Mouse (Mus musculus) adrenal gland, postnatal 25 days (tissue): ENCODE measurements around the gene Ssc4d. TPM values are rescaled to one million over a fixed set of nuclear protein-coding genes. Genes with fewer than 3 reads are reported as not detected.

Experiments used
- DNase-seq: peaks from one replicate; pipeline ENCODE4 v3.0.0; 2021; ENCODE audit warnings: mixed read lengths
- total RNA-seq: library from RNA; stranded (reverse); gene quantifications from 2 replicates; pipeline ENCODE4 v1.2.3, GENCODE M21; 2021

The Ssc4d gene
- total RNA-seq, 1 experiment from 2014 or later, result 7.9 TPM

DNA sequence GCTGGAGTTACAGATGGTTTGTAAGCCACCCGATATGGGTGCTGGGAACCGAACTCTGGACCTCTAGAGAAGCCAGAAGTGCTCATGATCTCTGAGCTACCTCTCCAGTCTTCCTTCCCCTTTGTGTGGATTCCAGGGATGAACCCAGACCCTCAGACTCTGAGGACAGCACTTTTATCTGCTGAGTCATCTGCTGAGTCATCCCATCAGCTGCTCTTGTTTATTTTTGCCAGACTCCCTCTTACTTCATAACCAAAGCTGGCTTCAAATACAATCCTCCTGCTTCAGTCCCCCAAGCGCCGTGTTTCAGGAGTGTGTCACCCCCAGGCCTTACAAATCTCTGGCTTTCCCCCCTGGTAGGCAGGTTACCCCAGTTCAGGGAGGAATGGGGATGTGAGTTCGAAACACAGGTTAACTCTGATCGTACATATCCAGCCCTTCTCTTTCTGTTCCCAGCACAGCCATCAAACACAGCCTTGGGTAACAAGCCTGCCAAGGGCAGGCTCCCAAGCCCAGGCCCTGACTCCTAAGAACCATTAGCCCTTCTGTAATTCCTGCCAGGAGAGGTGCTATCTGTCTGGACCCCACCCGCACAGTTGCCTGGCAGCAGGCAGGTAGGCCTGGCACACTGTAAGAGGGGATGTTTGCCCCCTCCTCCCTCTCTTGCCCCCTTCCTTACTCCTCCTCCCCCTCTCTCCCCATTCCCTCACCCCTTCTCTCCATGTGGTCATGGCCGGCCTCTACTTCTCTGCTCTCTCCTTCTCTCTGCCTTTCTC lies 1.8 kb upstream of the Ssc4d start:
- DNase-seq, result no peak

- DNase-seq, result no peak
These were observed 2.5 kb downstream of the Ssc4d start for GRCm38 (mm10) chr5:135971876-135972275.

DNA sequence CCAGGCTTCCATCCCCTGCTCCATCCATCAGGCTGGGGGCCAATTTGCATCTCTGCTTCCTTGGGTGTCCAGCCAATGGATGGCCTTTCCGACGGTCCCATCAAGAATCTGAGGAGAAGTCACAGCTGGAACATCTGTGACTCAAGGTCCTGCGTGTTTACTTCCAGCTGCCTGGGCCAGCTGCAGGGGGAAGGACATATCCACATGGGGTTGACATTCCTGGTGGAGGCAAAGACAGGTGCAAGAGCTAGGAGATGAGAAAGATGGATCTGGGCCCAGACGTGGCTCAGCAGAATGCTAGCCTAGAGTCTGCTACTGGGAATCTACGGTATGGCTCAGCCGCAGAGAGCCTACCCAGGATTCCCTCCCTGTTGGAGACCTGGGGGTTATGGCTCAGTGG lies 4.1 kb downstream of the Ssc4d start:
- no peak for DNase-seq

- DNase-seq, result peak; percentile 41
These were observed 5.5 kb downstream of the Ssc4d start for GRCm38 (mm10) chr5:135968781-135969180.

- DNase-seq, result no peak
These were observed 7.5 kb downstream of the Ssc4d start for GRCm38 (mm10) chr5:135966866-135967265.

DNA sequence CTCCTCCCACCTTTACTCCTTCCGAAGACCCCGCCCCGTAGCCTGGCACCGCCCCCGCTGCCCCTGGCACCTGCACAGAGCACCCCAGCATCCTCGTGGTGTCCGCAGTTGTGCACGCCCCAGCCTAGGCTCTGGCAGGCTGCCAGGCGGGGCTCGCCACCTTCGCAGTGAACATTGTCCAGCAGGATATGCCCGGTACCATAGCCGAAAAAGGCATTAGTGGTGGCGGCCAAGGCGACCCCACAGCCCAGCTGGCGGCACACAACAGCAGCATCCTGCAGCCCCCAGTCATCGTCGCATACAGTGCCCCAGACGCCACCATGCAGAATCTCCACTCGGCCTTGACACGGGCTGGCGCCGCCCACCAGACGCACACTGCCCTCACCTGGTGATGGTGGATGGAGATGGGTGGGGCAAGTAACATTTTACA lies 8.8 kb downstream of the Ssc4d start:
- DNase-seq, result peak; percentile 48

- DNase-seq, result no peak
These were observed 11.1 kb downstream of the Ssc4d start for GRCm38 (mm10) chr5:135963280-135963627.

DNA sequence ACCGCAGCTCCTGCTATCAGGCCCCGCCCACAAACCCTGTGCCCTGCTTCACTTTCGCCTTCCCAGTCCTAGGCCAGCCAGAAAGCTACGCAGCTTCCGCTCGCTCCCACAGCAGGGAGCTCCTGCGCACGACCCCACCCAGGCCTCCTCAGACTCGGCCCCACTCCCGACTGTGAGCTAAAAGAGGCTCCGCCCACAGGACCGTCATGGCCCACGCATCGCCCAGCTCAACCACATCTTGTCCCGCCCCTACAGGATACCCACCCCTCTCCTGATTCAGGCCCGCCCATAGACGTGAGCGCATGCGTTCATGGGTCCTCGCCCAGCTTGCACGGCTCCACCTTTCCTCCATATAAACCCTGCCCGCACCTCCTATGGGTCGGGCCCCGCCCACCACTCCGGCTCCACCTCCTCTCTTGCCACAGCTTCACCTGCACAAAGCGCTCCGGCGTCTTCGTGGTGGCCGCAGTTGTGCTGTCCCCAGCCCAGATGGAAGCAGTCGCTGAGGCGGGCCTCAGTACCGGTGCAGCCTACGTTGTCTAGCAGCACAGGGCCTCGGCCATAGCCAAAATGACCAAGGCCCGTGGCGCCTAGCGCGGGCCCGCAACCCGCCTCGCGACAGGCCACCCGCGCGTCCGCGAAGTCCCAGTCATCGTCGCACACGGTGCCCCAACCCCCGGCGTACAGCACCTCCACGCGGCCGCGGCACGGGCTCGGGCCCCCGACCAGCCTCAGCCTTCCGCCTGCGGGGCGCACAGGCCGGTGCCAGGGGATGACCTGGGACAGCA lies 11.6 kb downstream of the Ssc4d start:
- peak; percentile 96 for DNase-seq

DNA sequence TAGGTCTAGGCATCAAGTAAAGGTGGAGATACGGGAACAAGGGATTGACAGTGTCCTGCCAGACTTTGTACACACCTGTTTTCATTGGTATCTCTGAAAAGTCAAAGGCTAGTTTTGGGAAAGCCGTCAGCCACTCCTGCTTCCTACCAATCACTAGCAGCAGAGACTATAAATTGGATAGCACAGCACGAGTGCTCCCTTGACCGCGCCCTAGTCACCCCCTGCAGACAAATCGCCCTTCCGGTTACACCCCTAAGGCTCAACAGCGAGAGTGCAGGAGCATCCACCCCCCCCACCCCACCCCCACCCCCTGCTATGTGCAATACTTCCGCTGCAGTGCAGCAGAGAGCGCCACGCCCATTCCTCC lies 12.2 kb downstream of the Ssc4d start:
- no peak for DNase-seq

DNA sequence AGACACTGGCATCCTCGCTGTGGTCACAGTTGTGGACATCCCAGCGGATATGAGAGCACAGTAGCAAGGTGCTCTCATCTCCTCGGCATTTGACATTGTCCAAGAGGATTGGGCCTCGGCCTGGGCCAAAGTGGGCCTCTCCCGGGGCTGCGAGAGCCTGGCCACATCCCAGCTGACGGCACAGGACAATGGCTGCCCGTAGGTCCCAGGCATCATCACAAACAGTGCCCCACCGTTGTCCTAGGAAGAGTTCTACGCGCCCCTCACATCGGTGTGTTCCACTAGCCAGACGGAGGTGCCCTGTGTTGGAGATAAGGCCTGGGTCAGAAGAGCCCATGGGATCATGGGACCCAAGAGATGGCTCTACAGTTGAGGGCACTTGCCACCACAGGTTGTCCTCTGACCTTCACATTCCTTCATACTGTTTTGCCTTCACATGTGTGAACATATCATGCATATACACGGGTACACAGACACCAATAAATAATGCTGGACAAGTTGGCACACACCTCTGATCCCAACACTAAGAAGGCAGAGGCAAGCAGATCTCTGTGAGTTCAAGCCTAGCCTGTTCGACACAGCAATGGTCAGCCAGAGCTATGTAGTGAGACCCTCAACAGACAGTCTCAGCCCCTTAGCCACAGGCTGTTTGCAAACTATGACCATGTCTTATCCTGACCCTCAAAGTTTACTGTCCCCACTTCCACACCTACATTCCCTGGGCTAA lies 13.3 kb downstream of the Ssc4d start:
- no peak for DNase-seq

GRCm38 (mm10) chr5:135959911-135960310 lies 14.4 kb downstream of the Ssc4d start:
- DNase-seq, result no peak

DNA sequence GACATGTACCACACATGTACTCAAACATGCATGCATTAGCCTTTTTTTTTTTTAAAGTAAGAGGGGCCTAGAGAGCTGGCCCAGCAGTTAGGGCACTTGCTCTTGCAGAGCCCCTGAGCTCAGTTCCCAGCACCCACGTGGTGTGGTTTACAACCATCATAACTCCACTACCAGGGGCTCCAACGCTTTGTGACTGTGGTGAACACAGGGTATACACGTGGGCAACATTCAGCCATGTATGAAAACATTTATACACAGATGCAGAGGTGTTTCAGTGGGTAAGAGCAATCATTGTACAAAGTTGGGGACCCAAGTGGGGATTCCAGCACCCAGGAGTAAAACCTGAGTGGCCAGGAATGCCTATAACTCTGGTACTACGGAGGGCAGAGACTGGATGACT lies 16.0 kb downstream of the Ssc4d start:
- DNase-seq, result no peak

DNA sequence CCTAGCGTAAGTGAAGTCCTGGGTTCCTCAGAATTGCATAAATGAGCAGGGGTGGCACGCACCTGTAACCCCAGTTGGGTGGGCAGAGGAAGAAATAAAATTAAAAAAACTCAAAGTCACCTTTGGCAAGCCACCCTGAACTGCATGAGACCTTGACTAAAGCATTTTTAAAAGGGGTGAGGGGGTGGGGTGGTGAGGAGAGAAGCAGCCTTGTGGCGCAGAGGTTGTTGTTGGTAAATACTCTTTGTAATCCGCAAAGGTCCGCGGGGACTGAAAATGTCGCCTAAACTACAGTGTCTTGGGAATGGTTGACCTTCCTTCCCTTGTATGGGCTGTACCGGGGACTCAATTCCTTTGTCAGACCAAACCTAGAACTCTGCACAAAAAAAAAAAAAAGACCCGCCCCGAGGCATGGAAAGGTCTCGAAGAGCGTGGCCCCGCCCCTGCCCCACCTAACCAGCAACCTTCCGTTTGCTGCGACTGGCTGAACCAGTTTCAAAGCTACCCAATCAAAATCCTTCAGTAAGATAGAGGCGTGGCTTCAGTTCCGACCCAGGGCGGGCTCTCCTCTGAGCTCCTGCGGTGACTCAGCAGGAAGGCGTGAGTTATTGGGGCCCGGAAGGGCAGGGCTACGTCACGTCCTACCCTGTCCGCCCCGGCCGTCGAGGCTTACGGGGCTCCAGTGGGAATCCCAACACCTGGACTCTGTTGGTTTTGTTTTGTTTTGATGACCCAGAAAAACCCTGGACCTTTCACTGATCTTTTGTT lies 16.9 kb downstream of the Ssc4d start:
- peak; percentile 89 for DNase-seq

DNA sequence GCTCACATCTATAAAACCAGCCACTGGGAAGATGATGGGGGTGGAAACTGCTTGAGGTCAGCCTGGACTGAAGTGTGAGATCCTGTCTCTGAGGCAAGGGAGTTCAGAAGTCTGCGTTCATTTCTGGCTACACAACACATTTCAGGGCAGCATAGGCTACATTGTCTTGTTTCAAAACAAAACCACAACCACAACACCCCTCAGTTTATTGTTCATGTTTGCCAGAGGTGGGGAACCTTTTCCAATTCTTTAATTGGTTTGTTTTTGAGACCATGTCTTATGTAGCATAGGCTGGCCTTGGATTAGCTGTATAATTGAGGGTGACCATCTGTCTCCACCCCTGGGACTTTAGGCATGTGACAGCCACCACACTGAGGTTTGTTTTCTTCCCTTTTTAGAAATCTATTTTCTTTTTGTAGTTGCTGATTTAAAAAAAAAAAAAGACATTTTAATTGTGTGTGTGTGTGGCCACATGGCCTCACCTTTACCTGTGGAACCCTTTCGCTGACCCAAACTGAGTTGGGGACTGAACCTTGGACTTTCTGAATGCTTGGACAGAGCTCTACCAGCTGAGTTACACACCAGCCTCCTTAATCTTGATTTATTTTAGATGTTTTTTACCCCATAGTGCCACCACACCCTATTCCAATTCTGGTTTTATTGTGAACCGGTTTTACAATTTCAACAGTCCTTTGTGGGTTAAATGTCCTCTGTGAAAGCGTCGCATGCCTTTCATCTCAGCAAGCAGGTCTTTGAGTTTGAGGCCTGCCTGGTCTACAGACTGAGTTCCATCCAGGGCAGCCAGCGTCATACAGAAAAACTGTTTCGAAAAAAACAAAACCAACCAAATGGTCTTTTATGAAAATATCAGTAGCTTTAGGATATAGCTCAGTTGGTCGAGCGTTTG lies 17.8 kb downstream of the Ssc4d start:
- DNase-seq, result no peak

DNA sequence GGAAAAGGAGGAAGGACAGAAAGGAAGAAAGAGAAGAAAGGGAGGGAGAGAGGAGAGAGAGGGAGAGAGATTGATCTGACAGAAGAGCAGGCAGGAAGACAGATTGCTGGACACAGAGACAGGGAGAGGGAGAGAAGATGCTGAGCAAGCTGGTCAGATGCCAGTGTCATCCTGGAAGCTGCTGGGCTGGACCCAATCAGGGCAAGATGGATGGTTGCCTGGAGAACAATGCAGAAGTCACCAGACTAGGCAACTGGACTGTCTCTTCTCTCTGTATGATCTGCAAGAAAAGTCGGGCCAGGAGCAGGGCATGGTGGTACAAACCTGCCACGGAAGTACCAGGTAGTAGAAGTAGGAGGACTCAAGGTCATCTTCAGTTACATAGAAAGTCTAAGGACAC lies 21.5 kb downstream of the Ssc4d start:
- DNase-seq, result no peak

- DNase-seq, result no peak
These were observed 22.7 kb downstream of the Ssc4d start for GRCm38 (mm10) chr5:135951660-135952059.

- DNase-seq, result peak; percentile 33
These were observed 23.5 kb downstream of the Ssc4d start for GRCm38 (mm10) chr5:135950710-135951412.

DNA sequence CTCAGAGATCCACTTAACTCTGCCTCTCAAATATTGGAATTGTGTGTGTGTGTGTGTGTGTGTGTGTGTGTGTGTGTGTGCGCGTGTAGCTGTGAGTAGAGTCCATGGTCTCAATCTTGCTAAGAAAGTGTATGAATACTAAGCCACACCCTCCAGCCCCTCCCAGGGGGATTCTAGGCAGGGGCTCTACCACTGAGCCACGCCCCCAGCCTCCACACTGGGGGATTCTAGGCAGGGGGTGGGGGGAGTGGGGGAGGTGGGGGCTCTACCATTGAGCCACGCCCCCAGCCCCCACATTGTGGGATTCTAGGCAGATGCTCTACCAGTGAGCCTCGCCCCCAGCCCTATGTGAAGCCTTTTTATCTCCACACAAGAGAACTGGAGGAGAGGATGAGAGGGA lies 27.7 kb downstream of the Ssc4d start:
- DNase-seq, result no peak

GRCm38 (mm10) chr5:135945916-135946408 lies 28.4 kb downstream of the Ssc4d start:
- peak; percentile 47 for DNase-seq

DNA sequence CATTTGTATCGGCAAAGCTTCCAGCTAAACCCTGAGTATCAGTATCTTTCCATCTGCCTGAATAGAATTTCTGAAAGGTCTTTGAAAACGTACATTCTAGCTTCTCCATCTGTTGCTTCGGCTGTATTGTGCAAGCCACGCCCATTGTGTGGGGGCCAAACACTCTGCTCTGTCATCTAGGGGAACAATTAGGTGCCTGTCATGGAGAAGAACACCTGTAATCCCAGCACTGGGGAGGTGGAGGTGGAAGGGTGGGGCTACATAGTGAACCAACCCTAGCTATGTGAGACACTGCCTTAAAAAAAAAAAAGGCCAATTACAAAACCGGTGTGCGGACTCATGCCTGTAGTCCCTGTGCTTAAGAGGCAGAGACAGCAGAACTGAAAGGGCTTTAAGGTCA lies 31.6 kb downstream of the Ssc4d start:
- no peak for DNase-seq
